Mouse (Mus musculus): Measurements from ENCODE around the gene Trpc7. TPM values are rescaled to one million over a fixed set of nuclear protein-coding genes. Genes with fewer than 3 reads are reported as not detected.

Trpc7 gene
- polyA plus RNA-seq, 2 experiments: not detected

DNA sequence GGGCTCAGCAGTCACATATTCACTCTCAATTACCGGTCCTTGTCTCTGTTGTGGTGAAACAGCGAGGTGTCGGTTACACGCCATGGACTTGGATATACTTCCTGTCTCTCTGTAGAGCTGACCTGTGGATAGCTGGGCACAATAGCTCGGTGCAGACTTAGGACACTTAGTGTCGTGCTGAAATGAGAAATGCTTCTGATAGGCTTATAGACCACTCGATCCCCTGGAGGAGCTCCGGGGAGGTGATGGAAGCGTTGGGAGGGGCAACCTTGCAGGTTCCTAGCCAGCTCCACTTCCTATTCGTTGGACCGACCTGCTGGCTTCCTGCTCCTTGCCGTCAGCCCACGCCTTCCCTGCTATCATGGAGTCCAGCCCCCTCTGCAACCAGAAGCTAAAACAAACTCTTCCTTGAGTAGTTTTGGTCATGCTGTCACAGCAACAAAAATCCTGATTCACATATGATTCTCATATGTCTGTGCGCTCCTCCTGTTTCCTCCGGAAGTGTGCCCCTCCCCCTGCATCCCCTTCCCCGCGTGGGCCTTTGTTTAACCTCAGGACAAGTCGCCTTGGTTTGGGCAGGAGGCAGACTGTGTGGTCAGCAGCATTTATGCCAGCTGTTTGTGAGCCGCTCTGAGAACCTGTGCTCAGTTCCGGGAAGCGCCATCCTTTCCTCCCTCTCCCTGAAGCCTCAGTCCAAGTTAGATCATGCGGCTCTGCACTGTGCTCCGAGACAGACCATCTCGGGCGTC lies 130.3 kb downstream of the Trpc7 start:
- H3K9me3 ChIP-seq (ENCODE audit: control insufficient read depth, low read length): no peaks in the 10 kb centered on the region
- WGBS (ENCODE audit: insufficient replicate concordance): 17% methylated on average over 25 of the region's 25 CpGs
- no peak overlapping the region for H3K27ac ChIP-seq
- no peak for TF ChIP-seq EP300 (IDR thresholded peaks at IDR 0.05; ENCODE audit: low read depth)
- no peak for TF ChIP-seq CTCF (IDR thresholded peaks at IDR 0.05; ENCODE audit: low read depth)
- no peak for DNase-seq (ENCODE audit: low read depth in 3 of 3, low spot score in 3 of 3)
- H3K4me3 ChIP-seq (ENCODE audit: insufficient read depth in 1 of 2, low read depth in 2 of 2, low read length in 2 of 2): peak overlapping the region in 1 of 2 experiments; percentile 7; a peak in 1 of 4 replicates
- no peaks in the 10 kb centered on the region for H3K36me3 ChIP-seq (replicated peaks; ENCODE audit: control insufficient read depth, insufficient read depth, low read depth)
- peak; percentile 18; the same call in 1 of the 2 replicates for ATAC-seq (ENCODE audit: insufficient read depth)
- peaks cover 0 to 5% of the 10 kb centered on the region in 2 experiments; a peak in 2 of 4 replicates for H3K4me1 ChIP-seq (replicated peaks; ENCODE audit: control insufficient read depth in 2 of 2, insufficient read depth in 2 of 2, low read length in 1 of 2)
- H3K9ac ChIP-seq (replicated peaks): no peak overlapping the region
- peak overlapping the region; percentile 36 for H3K4me2 ChIP-seq (ENCODE audit: low read depth)
- no peaks in the 10 kb centered on the region for H3K27me3 ChIP-seq (ENCODE audit: control insufficient read depth, insufficient read depth, low read length)

DNA sequence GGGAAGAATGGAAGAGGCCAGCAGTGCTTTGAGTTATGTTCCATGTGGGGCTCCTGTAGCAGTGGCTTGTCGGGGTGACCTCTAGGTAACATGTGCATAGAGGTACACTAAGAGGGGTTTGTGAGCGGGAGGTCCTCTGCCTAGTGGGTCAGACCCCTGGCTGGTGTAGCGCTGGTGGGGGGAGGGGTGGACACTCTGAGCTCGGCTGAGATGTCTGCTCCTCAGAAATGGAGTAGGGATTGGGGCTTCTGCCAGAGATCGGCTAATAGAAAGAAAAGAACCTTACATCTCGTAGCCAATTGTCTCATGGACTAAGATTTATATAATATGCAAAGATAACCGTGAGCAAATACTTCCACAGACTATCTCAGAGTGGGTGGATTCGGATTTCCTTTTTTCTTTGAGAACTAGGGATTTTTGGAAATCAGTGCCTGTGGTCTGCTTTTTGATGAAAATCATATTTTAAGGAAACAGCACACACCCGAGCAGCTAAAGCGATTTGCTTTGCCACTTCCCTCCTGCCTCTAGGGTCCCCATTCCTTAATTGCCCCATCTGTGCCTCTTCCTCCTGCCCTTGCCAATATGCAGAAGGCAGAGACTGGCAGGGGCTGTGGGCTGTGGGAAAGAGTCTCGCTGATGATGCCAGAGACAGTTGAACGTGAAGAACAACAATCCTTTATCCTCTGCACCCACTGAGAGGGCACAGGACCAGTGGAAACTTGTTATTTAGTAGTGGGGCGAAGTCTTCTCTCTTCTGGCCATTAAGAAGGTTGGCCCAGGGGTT lies 133.2 kb downstream of the Trpc7 start:
- no peaks in the 10 kb centered on the region for H3K27me3 ChIP-seq (ENCODE audit: control insufficient read depth, insufficient read depth, low read length)
- H3K4me3 ChIP-seq (ENCODE audit: insufficient read depth in 1 of 2, low read depth in 2 of 2, low read length in 2 of 2): no peak overlapping the region
- H3K9me3 ChIP-seq (ENCODE audit: control insufficient read depth, low read length): no peaks in the 10 kb centered on the region
- ATAC-seq (ENCODE audit: insufficient read depth) (no peak), DNase-seq (ENCODE audit: low read depth in 3 of 3, low spot score in 3 of 3) (no peak)
- H3K9ac ChIP-seq (replicated peaks): no peak overlapping the region
- H3K36me3 ChIP-seq (replicated peaks; ENCODE audit: control insufficient read depth, insufficient read depth, low read depth): no peaks in the 10 kb centered on the region
- TF ChIP-seq CTCF (IDR thresholded peaks at IDR 0.05; ENCODE audit: low read depth) (no peak), EP300 (IDR thresholded peaks at IDR 0.05; ENCODE audit: low read depth) (no peak)
- WGBS (ENCODE audit: insufficient replicate concordance): 22% methylated on average over 13 of the region's 13 CpGs
- H3K4me1 ChIP-seq (replicated peaks; ENCODE audit: control insufficient read depth in 2 of 2, insufficient read depth in 2 of 2, low read length in 1 of 2): peaks cover 0 to 3% of the 10 kb centered on the region in 2 experiments; a peak in 1 of 4 replicates
- no peak overlapping the region for H3K27ac ChIP-seq
- H3K4me2 ChIP-seq (ENCODE audit: low read depth): no peak overlapping the region

DNA sequence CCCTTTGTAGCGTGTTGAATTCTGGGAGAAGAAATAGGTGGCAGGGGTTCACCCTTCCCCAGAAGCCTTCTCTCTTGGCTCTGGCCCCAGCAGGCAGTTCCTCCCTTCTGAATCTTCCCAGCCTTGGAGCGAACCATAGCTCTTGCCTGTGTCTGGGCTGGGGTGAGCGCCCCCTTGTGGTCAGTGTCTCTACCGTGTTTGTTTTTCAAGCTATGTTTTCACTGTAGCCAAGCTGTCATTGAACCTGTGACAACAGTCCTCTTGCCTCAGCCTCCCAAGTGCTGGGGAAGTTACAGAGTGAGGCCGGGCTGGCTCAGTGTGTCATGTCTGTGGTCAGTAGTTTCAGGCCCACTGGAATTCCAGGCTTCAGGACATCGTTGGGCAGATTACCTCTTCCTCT lies 137.3 kb downstream of the Trpc7 start:
- Histone ChIP-seq H3K36me3 (replicated peaks; ENCODE audit: control insufficient read depth, insufficient read depth, low read depth) (no peaks in the 10 kb centered on the region), H3K27ac (no peak overlapping the region), H3K4me3 (ENCODE audit: insufficient read depth in 1 of 2, low read depth in 2 of 2, low read length in 2 of 2) (no peak overlapping the region), H3K4me1 (replicated peaks; ENCODE audit: control insufficient read depth in 2 of 2, insufficient read depth in 2 of 2, low read length in 1 of 2) (no peaks in the 10 kb centered on the region), H3K27me3 (ENCODE audit: control insufficient read depth, insufficient read depth, low read length) (peaks cover 10% of the 10 kb centered on the region), H3K9me3 (ENCODE audit: control insufficient read depth, low read length) (no peaks in the 10 kb centered on the region), H3K4me2 (ENCODE audit: low read depth) (no peak overlapping the region), H3K9ac (replicated peaks) (no peak overlapping the region)
- WGBS (ENCODE audit: insufficient replicate concordance): 14% methylated on average over 6 of the region's 6 CpGs
- TF ChIP-seq EP300 (IDR thresholded peaks at IDR 0.05; ENCODE audit: low read depth) (no peak), CTCF (IDR thresholded peaks at IDR 0.05; ENCODE audit: low read depth) (peak; percentile 93)
- DNase-seq (ENCODE audit: low read depth in 3 of 3, low spot score in 3 of 3) (peak; percentile 17 to 30 (median 22)), ATAC-seq (ENCODE audit: insufficient read depth) (no peak)

DNA sequence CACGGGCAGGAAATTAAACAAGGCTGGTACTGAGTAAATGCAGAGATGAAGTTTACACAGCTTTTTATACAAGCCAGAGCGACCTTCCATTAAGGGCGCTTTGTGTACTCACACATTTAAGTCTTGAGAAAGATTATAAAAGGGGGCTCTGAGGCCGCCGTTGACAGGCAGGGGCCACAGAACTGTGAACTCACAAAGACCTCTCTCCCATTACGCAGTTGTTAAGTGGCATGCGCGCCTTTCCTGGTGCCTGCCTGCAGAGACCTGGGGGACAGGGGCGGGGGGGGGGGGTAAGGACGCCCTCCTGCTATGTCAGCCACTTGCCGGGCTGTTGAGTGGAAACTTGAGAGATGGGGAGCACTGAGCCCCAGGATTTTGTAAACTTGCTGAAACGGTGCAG lies 138.6 kb downstream of the Trpc7 start:
- H3K9ac ChIP-seq (replicated peaks): no peak overlapping the region
- WGBS (ENCODE audit: insufficient replicate concordance): 46% methylated on average over 12 of the region's 12 CpGs
- ATAC-seq (ENCODE audit: insufficient read depth): no peak
- no peak for DNase-seq (ENCODE audit: low read depth in 3 of 3, low spot score in 3 of 3)
- no peak overlapping the region for H3K27ac ChIP-seq
- no peaks in the 10 kb centered on the region for H3K36me3 ChIP-seq (replicated peaks; ENCODE audit: control insufficient read depth, insufficient read depth, low read depth)
- no peaks in the 10 kb centered on the region for H3K4me1 ChIP-seq (replicated peaks; ENCODE audit: control insufficient read depth in 2 of 2, insufficient read depth in 2 of 2, low read length in 1 of 2)
- no peaks in the 10 kb centered on the region for H3K9me3 ChIP-seq (ENCODE audit: control insufficient read depth, low read length)
- H3K4me3 ChIP-seq (ENCODE audit: insufficient read depth in 1 of 2, low read depth in 2 of 2, low read length in 2 of 2): no peak overlapping the region
- TF ChIP-seq CTCF (IDR thresholded peaks at IDR 0.05; ENCODE audit: low read depth): no peak
- no peak for TF ChIP-seq EP300 (IDR thresholded peaks at IDR 0.05; ENCODE audit: low read depth)
- peaks cover 23% of the 10 kb centered on the region for H3K27me3 ChIP-seq (ENCODE audit: control insufficient read depth, insufficient read depth, low read length)
- no peak overlapping the region for H3K4me2 ChIP-seq (ENCODE audit: low read depth)

DNA sequence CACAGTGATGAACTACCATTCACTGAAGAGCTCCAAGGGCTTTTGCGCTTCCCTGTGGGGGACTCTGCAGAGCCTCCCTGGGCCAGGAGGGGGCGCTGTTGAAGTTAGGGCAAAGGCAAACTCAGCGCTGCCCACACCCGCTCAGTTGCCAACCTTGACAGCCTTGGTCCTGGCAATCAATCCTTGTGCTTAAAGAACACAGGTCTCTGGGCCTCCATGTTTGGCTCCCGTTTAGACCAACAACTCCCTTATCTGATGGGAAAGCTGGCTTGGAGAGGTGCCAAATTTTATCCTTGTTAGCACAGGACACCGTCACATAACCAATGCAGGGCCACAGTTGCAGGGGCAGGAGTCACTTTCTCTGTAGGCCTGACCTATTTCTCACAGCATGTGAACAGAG lies 139.9 kb downstream of the Trpc7 start:
- H3K9ac ChIP-seq (replicated peaks): no peak overlapping the region
- 47% methylated on average over 6 of the region's 6 CpGs for WGBS (ENCODE audit: insufficient replicate concordance)
- no peaks in the 10 kb centered on the region for H3K9me3 ChIP-seq (ENCODE audit: control insufficient read depth, low read length)
- no peak overlapping the region for H3K27ac ChIP-seq
- no peaks in the 10 kb centered on the region for H3K4me1 ChIP-seq (replicated peaks; ENCODE audit: control insufficient read depth in 2 of 2, insufficient read depth in 2 of 2, low read length in 1 of 2)
- DNase-seq (ENCODE audit: low read depth in 3 of 3, low spot score in 3 of 3) (no peak), ATAC-seq (ENCODE audit: insufficient read depth) (no peak)
- no peak overlapping the region for H3K4me2 ChIP-seq (ENCODE audit: low read depth)
- TF ChIP-seq EP300 (IDR thresholded peaks at IDR 0.05; ENCODE audit: low read depth) (no peak), CTCF (IDR thresholded peaks at IDR 0.05; ENCODE audit: low read depth) (peak; percentile 68)
- no peak overlapping the region for H3K4me3 ChIP-seq (ENCODE audit: insufficient read depth in 1 of 2, low read depth in 2 of 2, low read length in 2 of 2)
- H3K36me3 ChIP-seq (replicated peaks; ENCODE audit: control insufficient read depth, insufficient read depth, low read depth): no peaks in the 10 kb centered on the region
- peaks cover 35% of the 10 kb centered on the region for H3K27me3 ChIP-seq (ENCODE audit: control insufficient read depth, insufficient read depth, low read length)
